Mouse (Mus musculus): ENCODE results near the gene Map4k1.

DNA sequence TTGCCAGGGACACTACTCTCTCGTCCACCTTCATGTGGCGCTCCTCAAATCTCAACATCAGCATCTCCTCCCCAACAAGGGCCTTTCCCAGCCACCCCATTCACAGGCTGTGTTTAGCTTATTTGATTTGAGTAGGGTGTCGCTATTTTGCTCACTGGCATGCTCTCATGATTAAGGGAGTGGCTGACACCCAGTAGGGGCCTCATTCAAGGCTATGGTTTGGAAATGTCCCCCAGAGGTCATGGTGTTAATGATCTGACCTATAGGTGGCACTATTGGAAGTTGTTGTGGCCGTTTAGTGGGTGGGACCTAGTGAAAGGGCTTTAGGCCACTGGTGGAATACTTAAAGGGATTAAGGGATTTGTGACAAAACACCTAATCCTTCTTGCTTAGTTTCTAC, 45.0 kb downstream of the Map4k1 start:
- TF ChIP-seq TAL1 (IDR thresholded peaks at IDR 0.05; ENCODE audit: low read length) (no peak), GATA1 (IDR thresholded peaks at IDR 0.05; ENCODE audit: low read length) (no peak)
